ENCODE assay signal across 8 mouse cellular contexts in genomic region chr5:52112953-52113841, GRCm38 (mm10).
DNase-seq lines count a peak whose midpoint lies in the region; ATAC-seq and TF ChIP-seq lines count a peak whose summit lies in the region.

No protein-coding gene starts in this region.

- no peak for TF ChIP-seq POLR2A in testis, adult 2 months (IDR thresholded peaks at IDR 0.05; ENCODE audit: control insufficient read depth, low read depth, low read length)

- no peaks in the 10 kb centered on the region for H3K36me3 ChIP-seq in testis, adult 2 months (ENCODE audit: control insufficient read depth, insufficient read depth, low read length)
- H3K36me3 ChIP-seq in heart, embryonic 10.5 days = no peaks in the 10 kb centered on the region
- H3K36me3 ChIP-seq in liver, postnatal 0 days (replicated peaks; ENCODE audit: insufficient read depth, low read length) = no peaks in the 10 kb centered on the region

- H3K27me3 ChIP-seq in testis, adult 2 months (ENCODE audit: control insufficient read depth, insufficient read depth, low read length) = peaks cover 5% of the 10 kb centered on the region; the same call in 1 of the 2 replicates
- peaks cover 82% of the 10 kb centered on the region for H3K27me3 ChIP-seq in heart, embryonic 10.5 days (ENCODE audit: insufficient read depth, poor library complexity, severe bottlenecking)
- peaks cover 69% of the 10 kb centered on the region for H3K27me3 ChIP-seq in liver, postnatal 0 days (ENCODE audit: insufficient read depth, low read length)

- H3K9ac ChIP-seq in liver, postnatal 0 days (replicated peaks) = no peak overlapping the region

- under 1% methylated on average over 72 of the region's 73 CpGs for WGBS in heart, embryonic 10.5 days
- WGBS in liver, postnatal 0 days (ENCODE audit: insufficient replicate concordance) = 2% methylated on average over 67 of the region's 73 CpGs

- DNase-seq in testis, postnatal 14 days (ENCODE audit: low spot score) = no peak
- peak; percentile 55 to 61 for DNase-seq in cerebellum, postnatal 10 days
- DNase-seq in heart, embryonic 10.5 days (ENCODE audit: low spot score) = no peak
- peak; percentile 53 for DNase-seq in kidney, postnatal 10 days
- peak; percentile 25 for DNase-seq in liver, postnatal 0 days
- peak; percentile 61 for DNase-seq in retina, postnatal 1 day
- DNase-seq in spleen, postnatal 10 days (ENCODE audit: low spot score in 2 of 2) = no peak

- peak overlapping the region; percentile 23 for H3K4me3 ChIP-seq in testis, adult 2 months (ENCODE audit: control insufficient read depth, low read depth, low read length)
- H3K4me3 ChIP-seq in heart, embryonic 10.5 days = peak overlapping the region; percentile 80
- H3K4me3 ChIP-seq in liver, postnatal 0 days (ENCODE audit: low read depth, low read length) = peak overlapping the region; percentile 57

- peaks cover 19% of the 10 kb centered on the region for H3K4me1 ChIP-seq in testis, adult 2 months (ENCODE audit: control insufficient read depth, insufficient read depth, low read length)
- peaks cover 32% of the 10 kb centered on the region for H3K4me1 ChIP-seq in heart, embryonic 10.5 days
- peaks cover 25% of the 10 kb centered on the region for H3K4me1 ChIP-seq in liver, postnatal 0 days (ENCODE audit: insufficient read depth)

- no peak for ATAC-seq in liver, postnatal 0 days

- no peak for TF ChIP-seq EP300 in liver, postnatal 0 days (IDR thresholded peaks at IDR 0.05; ENCODE audit: low read depth)

- peak overlapping the region; percentile 91 for H3K4me2 ChIP-seq in liver, postnatal 0 days (ENCODE audit: low read depth, low read length)

- TF ChIP-seq CTCF in testis, adult 2 months (IDR thresholded peaks at IDR 0.05; ENCODE audit: control insufficient read depth, insufficient read depth, insufficient replicate concordance, low read depth, low read length) = no peak
- no peak for TF ChIP-seq CTCF in liver, postnatal 0 days (IDR thresholded peaks at IDR 0.05; ENCODE audit: low read depth)

- no peak overlapping the region for H3K27ac ChIP-seq in testis, adult 2 months (ENCODE audit: control insufficient read depth, insufficient read depth, low read depth, low read length)
- H3K27ac ChIP-seq in heart, embryonic 10.5 days = peak overlapping the region; percentile 69
- no peak overlapping the region for H3K27ac ChIP-seq in liver, postnatal 0 days (ENCODE audit: low read depth)

- no peaks in the 10 kb centered on the region for H3K9me3 ChIP-seq in heart, embryonic 10.5 days
- H3K9me3 ChIP-seq in liver, postnatal 0 days (ENCODE audit: low read length) = no peaks in the 10 kb centered on the region

Comparison
In these comparisons a context has a peak if more than half of its experiments do, and no peak if none do; other contexts are left out.
1. H3K4me3 ChIP-seq: peak in every context shown above with its lines; median percentile 80 in heart, embryonic 10.5 days; 57 in liver, postnatal 0 days; 23 in testis, adult 2 months.
2. DNase-seq: peak in cerebellum, postnatal 10 days (2 of 2), kidney, postnatal 10 days (single experiment), liver, postnatal 0 days (single experiment) and retina, postnatal 1 day (single experiment); none in testis, postnatal 14 days (single experiment), heart, embryonic 10.5 days (single experiment) and spleen, postnatal 10 days (0 of 2).